Comparison of ENCODE assay signal across 8 mouse cellular contexts in genomic region chr3:40744024-40744835, GRCm38 (mm10). TPM values are rescaled to one million over a fixed set of nuclear protein-coding genes. Genes with fewer than 3 reads are reported as not detected.
A peak's percentile ranks its signal among the peaks of the same experiment; 100 is the strongest.
DNase-seq lines count a peak whose midpoint lies in the region; ATAC-seq and TF ChIP-seq lines count a peak whose summit lies in the region.

Gene Hspa4l (plus strand): TSS chr3:40744495.

- peaks cover 3% of the 10 kb centered on the region; the same call in 1 of the 2 replicates for H3K79me2 ChIP-seq in liver, adult 2 months (ENCODE audit: control insufficient read depth, insufficient read depth, low read length)

- no peak for TF ChIP-seq POLR2A in liver, adult 2 months (IDR thresholded peaks at IDR 0.05; ENCODE audit: extremely low read depth, insufficient read depth, low read length)

- DNase-seq in liver, adult 2 months (ENCODE audit: extremely low read depth, low read depth, low spot score) = peak; percentile 75
- no peak for DNase-seq in liver
- DNase-seq in brain, embryonic 18.5 days (ENCODE audit: low read depth, low spot score) = peak; percentile 37
- peak; percentile 19 for DNase-seq in heart, adult 8-10 months (ENCODE audit: low spot score)
- peak in 1 of 2 experiments; percentile 9 for DNase-seq in layer of hippocampus, postnatal 14 days (ENCODE audit: low spot score in 2 of 2)
- DNase-seq in urinary bladder, adult 18-20 months (ENCODE audit: low spot score in 2 of 2) = no peak

- H3K4me1 ChIP-seq in liver, adult 2 months (ENCODE audit: control insufficient read depth, insufficient read depth, low read length) = peaks cover 7% of the 10 kb centered on the region

- peak within 1 kb of the TSS; percentile 34 for H3K27ac ChIP-seq in liver, adult 2 months (replicated peaks; ENCODE audit: insufficient read depth, low read depth, low read length)

- peak within 1 kb of the TSS; percentile 93 for H3K9ac ChIP-seq in liver, adult 2 months (ENCODE audit: low read depth, low read length)

- ATAC-seq in megakaryocyte, adult 5-6 weeks (ENCODE audit: poor library complexity, severe bottlenecking) = peak; percentile 33; the same call in 1 of the 2 replicates
- ATAC-seq in frontal cortex, adult (ENCODE audit: low TSS enrichment) = no peak

- H3K27me3 ChIP-seq in liver, adult 2 months (ENCODE audit: control insufficient read depth, insufficient read depth, low read length) = no peaks in the 10 kb centered on the region

- no peak for TF ChIP-seq CTCF in liver, adult 2 months (IDR thresholded peaks at IDR 0.05; ENCODE audit: low read depth, low read length)

- peak within 1 kb of the TSS; percentile 96 for H3K4me3 ChIP-seq in liver, adult 2 months (ENCODE audit: insufficient read depth, low read depth, low read length)

- WGBS in liver, adult 2 months = 27% methylated on average over 16 of the region's 16 CpGs

- no peaks in the 10 kb centered on the region for H3K36me3 ChIP-seq in liver, adult 2 months (ENCODE audit: control insufficient read depth, insufficient read depth, low read length)

RNA-seq across cellular contexts. Expression of gene Hspa4l, which starts in this region (rescaled TPM):
- total RNA-seq in liver, adult 2 months (2014; rRNA removed) = 10.3 and 10.5 TPM in 2 replicates
- 6.9 and 7.1 TPM in 2 replicates for polyA plus RNA-seq in liver, adult 2 months (2012; rRNA removed)
- 10 to 100 TPM; 50.2 to 54.8 (median 52.3) TPM for total RNA-seq in heart, adult 8-10 months (2022)
- 100 to 1,000 TPM; 120 to 124 TPM for total RNA-seq in layer of hippocampus, postnatal 14 days (2021)
- total RNA-seq in megakaryocyte, adult 5-6 weeks (2015) = 33.4 and 40.1 TPM in 2 replicates
- 46.1 and 46.7 TPM in 2 replicates for total RNA-seq in megakaryocyte, adult 5-6 weeks (2017)

Comparison
In these comparisons a context has a peak if more than half of its experiments do, and no peak if none do; other contexts are left out.
1. DNase-seq: peak in liver, adult 2 months (single experiment), brain, embryonic 18.5 days (single experiment) and heart, adult 8-10 months (single experiment); none in liver (single experiment) and urinary bladder, adult 18-20 months (0 of 2).